Mouse (Mus musculus): ENCODE measurements around the gene Scarb1. TPM values are rescaled to one million over a fixed set of nuclear protein-coding genes. Genes with fewer than 3 reads are reported as not detected.

Scarb1 gene
- polyA plus RNA-seq, 1 experiment from 2014 or later = 44.4 TPM

DNA sequence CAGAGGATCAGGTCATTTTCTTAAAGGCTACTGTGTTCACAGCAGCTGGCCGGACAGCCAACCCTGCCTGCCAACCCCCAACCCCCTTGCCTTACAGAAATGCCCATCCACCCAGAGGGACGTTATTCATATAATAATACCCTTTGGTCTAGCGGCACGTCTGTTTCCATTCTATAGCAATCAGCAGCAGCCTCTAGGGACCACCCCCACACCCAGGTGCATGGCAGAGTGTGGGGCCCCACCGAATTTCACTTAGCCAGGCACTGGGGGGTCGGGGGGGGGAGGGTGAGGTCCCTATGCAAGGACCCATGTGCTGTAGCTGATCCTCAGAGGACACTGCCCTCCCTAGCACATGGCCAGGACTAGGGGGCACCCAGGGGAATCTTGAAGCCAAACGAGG lies 61.7 kb downstream of the Scarb1 start:
- ATAC-seq (ENCODE audit: low read depth) = no peak

GRCm38 (mm10) chr5:125278314-125278713 lies 62.6 kb downstream of the Scarb1 start:
- no peak overlapping the region for H3K9ac ChIP-seq (ENCODE audit: low read depth, low read length)
- peaks cover 7% of the 10 kb centered on the region; the same call in 1 of the 2 replicates for H3K4me1 ChIP-seq (ENCODE audit: control insufficient read depth, insufficient read depth, low read length)
- no peaks in the 10 kb centered on the region for H3K27me3 ChIP-seq (replicated peaks; ENCODE audit: control insufficient read depth, insufficient read depth, low read length)
- DNase-seq (ENCODE audit: low spot score) = no peak
- no peaks in the 10 kb centered on the region for H3K9me3 ChIP-seq (ENCODE audit: control insufficient read depth, low read length)
- peaks cover 13% of the 10 kb centered on the region for H3K36me3 ChIP-seq (ENCODE audit: control insufficient read depth, insufficient read depth, low read length)
- no peak overlapping the region for H3K4me2 ChIP-seq (ENCODE audit: low read depth, low read length)
- 30% methylated on average over 6 of the region's 6 CpGs for whole genome bisulfite sequencing
- no peak overlapping the region for H3K27ac ChIP-seq (replicated peaks; ENCODE audit: low read depth, low read length)
- ATAC-seq (ENCODE audit: low read depth) = no peak
- no peak overlapping the region for H3K4me3 ChIP-seq (ENCODE audit: low read depth, low read length)

More for the DNA sequence above, 61.7 kb downstream of the Scarb1 start:
- H3K4me2 ChIP-seq (ENCODE audit: low read depth, low read length) = no peak overlapping the region
- H3K9me3 ChIP-seq (ENCODE audit: control insufficient read depth, low read length) = no peaks in the 10 kb centered on the region
- no peak overlapping the region for H3K9ac ChIP-seq (ENCODE audit: low read depth, low read length)
- H3K4me3 ChIP-seq (ENCODE audit: low read depth, low read length) = no peak overlapping the region
- 32% methylated on average over 7 of the region's 7 CpGs for WGBS
- 0 out of 2 replicates have a peak, but pooled peaks cover 7% of the 10 kb centered on the region for H3K4me1 ChIP-seq (ENCODE audit: control insufficient read depth, insufficient read depth, low read length)
- H3K36me3 ChIP-seq (ENCODE audit: control insufficient read depth, insufficient read depth, low read length) = peaks cover 13% of the 10 kb centered on the region
- no peak for DNase-seq (ENCODE audit: low spot score)
- H3K27ac ChIP-seq (replicated peaks; ENCODE audit: low read depth, low read length) = 0 out of 2 replicates have a peak overlapping the region, but pooled peaks have one; percentile 22
- no peaks in the 10 kb centered on the region for H3K27me3 ChIP-seq (replicated peaks; ENCODE audit: control insufficient read depth, insufficient read depth, low read length)

DNA sequence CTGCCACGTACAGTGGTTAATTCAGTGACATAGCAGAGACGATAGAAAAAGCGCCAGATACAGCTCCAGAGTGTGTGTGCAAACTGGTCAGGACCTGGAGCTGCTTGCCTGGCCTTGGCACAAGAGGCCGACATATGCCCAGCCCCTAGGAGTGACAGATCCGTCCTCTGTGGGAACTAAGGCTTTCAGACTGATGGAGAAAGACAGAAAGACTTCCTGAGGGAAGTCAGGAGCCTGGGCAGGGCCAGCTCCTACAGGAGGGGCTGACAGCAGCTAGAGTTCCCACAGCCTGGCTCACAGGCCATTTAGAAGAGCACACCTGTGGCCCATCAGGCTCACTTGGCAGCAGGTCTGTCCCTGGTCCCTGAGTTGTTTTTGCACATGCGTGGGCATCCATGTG lies 63.6 kb downstream of the Scarb1 start:
- no peak overlapping the region for H3K9ac ChIP-seq (ENCODE audit: low read depth, low read length)
- 85% methylated on average over 6 of the region's 6 CpGs for WGBS
- no peaks in the 10 kb centered on the region for H3K9me3 ChIP-seq (ENCODE audit: control insufficient read depth, low read length)
- no peaks in the 10 kb centered on the region for H3K27me3 ChIP-seq (replicated peaks; ENCODE audit: control insufficient read depth, insufficient read depth, low read length)
- peaks cover 7% of the 10 kb centered on the region; the same call in 1 of the 2 replicates for H3K4me1 ChIP-seq (ENCODE audit: control insufficient read depth, insufficient read depth, low read length)
- ATAC-seq (ENCODE audit: low read depth) = no peak
- no peak overlapping the region for H3K4me2 ChIP-seq (ENCODE audit: low read depth, low read length)
- DNase-seq (ENCODE audit: low spot score) = no peak
- H3K36me3 ChIP-seq (ENCODE audit: control insufficient read depth, insufficient read depth, low read length) = peaks cover 13% of the 10 kb centered on the region
- H3K27ac ChIP-seq (replicated peaks; ENCODE audit: low read depth, low read length) = no peak overlapping the region
- H3K4me3 ChIP-seq (ENCODE audit: low read depth, low read length) = no peak overlapping the region

DNA sequence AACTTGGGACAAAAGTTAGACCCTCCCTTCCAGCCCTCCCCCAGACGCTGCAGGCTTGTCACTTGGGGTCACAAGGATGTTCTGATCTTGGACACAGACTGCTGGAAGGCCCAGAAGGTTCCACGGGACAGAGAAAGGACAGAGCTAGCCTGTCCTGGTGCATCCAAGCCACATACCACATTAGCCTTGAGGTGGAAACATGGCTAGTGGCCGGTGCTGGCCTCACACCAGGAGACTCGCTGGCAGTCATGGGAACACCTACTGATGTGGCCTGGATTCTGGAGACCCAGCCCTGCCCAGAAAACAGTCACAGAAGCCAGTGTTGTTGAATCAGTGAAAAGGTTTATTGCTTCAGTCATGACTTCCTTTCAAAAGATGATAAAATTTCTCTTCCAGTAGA lies 64.1 kb downstream of the Scarb1 start:
- ATAC-seq (ENCODE audit: low read depth) = no peak
- Histone ChIP-seq H3K4me3 (ENCODE audit: low read depth, low read length) (no peak overlapping the region), H3K36me3 (ENCODE audit: control insufficient read depth, insufficient read depth, low read length) (peaks cover 13% of the 10 kb centered on the region), H3K4me2 (ENCODE audit: low read depth, low read length) (no peak overlapping the region), H3K4me1 (ENCODE audit: control insufficient read depth, insufficient read depth, low read length) (peaks cover 7% of the 10 kb centered on the region; the same call in 1 of the 2 replicates), H3K27me3 (replicated peaks; ENCODE audit: control insufficient read depth, insufficient read depth, low read length) (no peaks in the 10 kb centered on the region), H3K9me3 (ENCODE audit: control insufficient read depth, low read length) (no peaks in the 10 kb centered on the region), H3K9ac (ENCODE audit: low read depth, low read length) (no peak overlapping the region), H3K27ac (replicated peaks; ENCODE audit: low read depth, low read length) (no peak overlapping the region)
- no peak for DNase-seq (ENCODE audit: low spot score)
- 90% methylated on average over 4 of the region's 4 CpGs for WGBS

DNA sequence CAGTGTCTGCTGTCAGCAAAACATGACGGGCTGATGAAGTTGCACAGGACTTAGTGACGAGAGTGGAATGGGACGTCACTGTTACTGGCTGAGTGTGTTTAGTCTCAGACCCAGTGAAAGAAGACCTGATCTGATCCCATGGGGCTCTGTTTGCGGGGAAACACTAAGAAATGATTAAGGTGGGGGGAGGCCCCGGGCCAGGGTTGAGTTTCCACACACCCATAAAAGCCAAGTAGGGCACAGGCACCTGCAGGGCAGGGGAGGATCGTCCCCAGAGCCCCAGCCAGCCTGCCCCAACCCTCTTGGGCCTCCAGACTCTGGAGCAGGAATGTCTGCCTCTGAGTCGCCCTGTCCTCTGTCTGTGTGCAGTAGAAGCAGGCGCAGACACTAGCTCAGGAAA lies 65.6 kb downstream of the Scarb1 start:
- WGBS = 66% methylated on average over 6 of the region's 8 CpGs
- ATAC-seq (ENCODE audit: low read depth) (no peak), DNase-seq (ENCODE audit: low spot score) (no peak)
- H3K9ac ChIP-seq (ENCODE audit: low read depth, low read length) = no peak overlapping the region
- no peaks in the 10 kb centered on the region for H3K9me3 ChIP-seq (ENCODE audit: control insufficient read depth, low read length)
- no peaks in the 10 kb centered on the region for H3K27me3 ChIP-seq (replicated peaks; ENCODE audit: control insufficient read depth, insufficient read depth, low read length)
- no peak overlapping the region for H3K4me3 ChIP-seq (ENCODE audit: low read depth, low read length)
- H3K4me2 ChIP-seq (ENCODE audit: low read depth, low read length) = no peak overlapping the region
- H3K36me3 ChIP-seq (ENCODE audit: control insufficient read depth, insufficient read depth, low read length) = peaks cover 13% of the 10 kb centered on the region
- peaks cover 12% of the 10 kb centered on the region; the same call in 1 of the 2 replicates for H3K4me1 ChIP-seq (ENCODE audit: control insufficient read depth, insufficient read depth, low read length)
- no peak overlapping the region for H3K27ac ChIP-seq (replicated peaks; ENCODE audit: low read depth, low read length)

DNA sequence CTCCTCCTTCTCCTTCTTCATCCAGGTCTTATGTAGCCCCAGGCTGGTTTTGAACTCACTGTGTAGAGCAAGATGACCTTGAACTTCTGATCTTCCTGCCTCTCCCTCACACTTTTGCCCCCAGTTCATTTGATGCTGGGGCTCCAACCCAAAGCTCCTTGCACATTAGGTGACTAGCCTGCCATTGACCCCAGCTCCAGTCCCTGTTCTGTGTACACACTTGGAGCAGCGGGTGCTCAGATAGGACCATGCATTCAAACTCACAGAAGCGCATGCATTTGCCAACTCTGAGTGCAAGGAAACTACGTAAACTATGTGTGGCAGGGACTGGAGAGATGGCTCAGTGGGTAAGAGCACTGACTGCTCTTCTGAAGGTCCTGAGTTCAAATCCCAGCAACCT lies 66.1 kb downstream of the Scarb1 start:
- H3K36me3 ChIP-seq (ENCODE audit: control insufficient read depth, insufficient read depth, low read length) = peaks cover 13% of the 10 kb centered on the region
- H3K4me1 ChIP-seq (ENCODE audit: control insufficient read depth, insufficient read depth, low read length) = peaks cover 11% of the 10 kb centered on the region; the same call in 1 of the 2 replicates
- 89% methylated on average over 3 of the region's 3 CpGs for WGBS
- no peaks in the 10 kb centered on the region for H3K9me3 ChIP-seq (ENCODE audit: control insufficient read depth, low read length)
- no peak overlapping the region for H3K27ac ChIP-seq (replicated peaks; ENCODE audit: low read depth, low read length)
- H3K4me2 ChIP-seq (ENCODE audit: low read depth, low read length) = no peak overlapping the region
- H3K4me3 ChIP-seq (ENCODE audit: low read depth, low read length) = no peak overlapping the region
- DNase-seq (ENCODE audit: low spot score) = no peak
- no peak for ATAC-seq (ENCODE audit: low read depth)
- no peak overlapping the region for H3K9ac ChIP-seq (ENCODE audit: low read depth, low read length)
- H3K27me3 ChIP-seq (replicated peaks; ENCODE audit: control insufficient read depth, insufficient read depth, low read length) = no peaks in the 10 kb centered on the region

DNA sequence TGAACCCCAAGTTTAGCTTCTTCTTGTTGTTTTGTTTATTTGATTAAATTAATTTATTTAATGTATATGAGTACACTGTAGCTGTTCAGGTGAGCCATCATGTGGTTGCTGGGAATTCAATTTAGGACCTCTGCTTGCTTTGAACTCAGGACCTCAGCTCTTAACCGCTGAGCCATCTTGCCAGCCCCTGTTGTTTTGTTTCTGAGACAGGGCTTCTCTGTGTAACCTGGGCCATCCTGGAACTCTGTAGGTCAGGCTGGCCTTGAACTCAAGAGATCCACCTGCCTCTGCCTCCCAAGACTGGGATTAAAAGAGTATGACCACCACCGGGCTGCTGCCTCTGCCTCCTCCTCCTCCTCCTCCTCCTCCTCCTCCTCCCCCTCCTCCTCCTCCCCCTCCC lies 66.7 kb downstream of the Scarb1 start:
- DNase-seq (ENCODE audit: low spot score) = no peak
- H3K27ac ChIP-seq (replicated peaks; ENCODE audit: low read depth, low read length) = peak overlapping the region; percentile 63
- H3K9me3 ChIP-seq (ENCODE audit: control insufficient read depth, low read length) = no peaks in the 10 kb centered on the region
- H3K9ac ChIP-seq (ENCODE audit: low read depth, low read length) = no peak overlapping the region
- 0 out of 2 replicates have a peak overlapping the region, but pooled peaks have one; percentile 2 for H3K4me2 ChIP-seq (ENCODE audit: low read depth, low read length)
- ATAC-seq (ENCODE audit: low read depth) = no peak
- 70% methylated on average over 2 of the region's 2 CpGs for WGBS
- H3K27me3 ChIP-seq (replicated peaks; ENCODE audit: control insufficient read depth, insufficient read depth, low read length) = no peaks in the 10 kb centered on the region
- H3K4me1 ChIP-seq (ENCODE audit: control insufficient read depth, insufficient read depth, low read length) = peaks cover 5% of the 10 kb centered on the region
- no peak overlapping the region for H3K4me3 ChIP-seq (ENCODE audit: low read depth, low read length)
- H3K36me3 ChIP-seq (ENCODE audit: control insufficient read depth, insufficient read depth, low read length) = peaks cover 13% of the 10 kb centered on the region

DNA sequence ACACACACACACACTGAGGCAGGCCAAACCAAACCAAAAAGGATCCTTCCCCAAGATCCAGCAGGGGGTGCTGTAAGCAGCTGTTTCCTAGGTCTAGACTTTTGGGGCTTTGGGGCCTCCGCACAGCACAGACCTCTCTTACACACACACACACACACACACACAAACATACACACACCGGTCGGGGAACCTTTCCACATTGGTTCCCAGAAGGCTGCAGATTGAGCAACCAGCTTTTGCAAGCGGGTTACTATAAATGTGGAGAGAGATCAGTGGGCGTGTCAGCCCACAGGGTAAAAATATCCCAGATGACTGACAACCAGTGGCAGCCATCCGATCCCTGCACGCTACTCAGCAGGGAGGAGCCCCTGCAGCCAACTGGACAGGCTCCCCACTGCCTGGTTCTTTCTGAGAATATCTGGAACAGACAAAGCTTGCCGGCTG lies 67.2 kb downstream of the Scarb1 start:
- Histone ChIP-seq H3K9ac (ENCODE audit: low read depth, low read length) (no peak overlapping the region), H3K9me3 (ENCODE audit: control insufficient read depth, low read length) (no peaks in the 10 kb centered on the region), H3K4me1 (ENCODE audit: control insufficient read depth, insufficient read depth, low read length) (peaks cover 9% of the 10 kb centered on the region), H3K27me3 (replicated peaks; ENCODE audit: control insufficient read depth, insufficient read depth, low read length) (no peaks in the 10 kb centered on the region), H3K4me2 (ENCODE audit: low read depth, low read length) (0 out of 2 replicates have a peak overlapping the region, but pooled peaks have one; percentile 2), H3K27ac (replicated peaks; ENCODE audit: low read depth, low read length) (peak overlapping the region; percentile 63), H3K36me3 (ENCODE audit: control insufficient read depth, insufficient read depth, low read length) (peaks cover 13% of the 10 kb centered on the region), H3K4me3 (ENCODE audit: low read depth, low read length) (no peak overlapping the region)
- WGBS = 7% methylated on average over 8 of the region's 8 CpGs
- ATAC-seq (ENCODE audit: low read depth) = peak; percentile 64
- DNase-seq (ENCODE audit: low spot score) = peak; percentile 91

GRCm38 (mm10) chr5:125272231-125272988 lies 68.5 kb downstream of the Scarb1 start:
- no peak for ATAC-seq (ENCODE audit: low read depth)
- Histone ChIP-seq H3K9ac (ENCODE audit: low read depth, low read length) (no peak overlapping the region), H3K4me1 (ENCODE audit: control insufficient read depth, insufficient read depth, low read length) (peaks cover 15% of the 10 kb centered on the region), H3K4me2 (ENCODE audit: low read depth, low read length) (no peak overlapping the region), H3K27ac (replicated peaks; ENCODE audit: low read depth, low read length) (no peak overlapping the region), H3K27me3 (replicated peaks; ENCODE audit: control insufficient read depth, insufficient read depth, low read length) (no peaks in the 10 kb centered on the region), H3K4me3 (ENCODE audit: low read depth, low read length) (no peak overlapping the region), H3K36me3 (ENCODE audit: control insufficient read depth, insufficient read depth, low read length) (peaks cover 10% of the 10 kb centered on the region), H3K9me3 (ENCODE audit: control insufficient read depth, low read length) (no peaks in the 10 kb centered on the region)
- 79% methylated on average over 10 of the region's 10 CpGs for WGBS
- no peak for DNase-seq (ENCODE audit: low spot score)

All from embryonic facial prominence, embryonic 14.5 days (tissue).